Mouse (Mus musculus): ENCODE data around the gene Rabgef1.
A peak's percentile ranks its signal among the peaks of the same experiment; 100 is the strongest.

The Rabgef1 gene

DNA sequence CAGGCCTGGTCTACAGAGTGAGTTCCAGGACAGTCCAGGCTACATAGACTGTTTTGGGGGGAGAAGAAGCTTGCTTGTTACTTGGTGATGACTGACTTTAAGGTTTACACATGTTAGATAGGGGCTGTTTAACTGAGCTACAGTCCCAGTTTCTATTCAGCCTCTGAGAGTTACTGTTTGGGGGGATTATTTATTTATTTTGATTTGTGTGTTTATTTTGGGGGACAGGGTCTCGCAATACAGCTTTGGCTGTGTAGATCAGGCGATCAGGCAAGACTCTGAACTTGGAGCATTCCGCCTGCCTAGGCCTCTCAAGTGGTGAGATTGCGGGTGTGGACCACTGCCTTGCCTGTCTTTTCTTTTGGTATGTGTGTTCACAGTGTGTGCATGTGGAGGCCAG is 1.4 kb downstream of the Rabgef1 start:
- DNase-seq: no peak

DNA sequence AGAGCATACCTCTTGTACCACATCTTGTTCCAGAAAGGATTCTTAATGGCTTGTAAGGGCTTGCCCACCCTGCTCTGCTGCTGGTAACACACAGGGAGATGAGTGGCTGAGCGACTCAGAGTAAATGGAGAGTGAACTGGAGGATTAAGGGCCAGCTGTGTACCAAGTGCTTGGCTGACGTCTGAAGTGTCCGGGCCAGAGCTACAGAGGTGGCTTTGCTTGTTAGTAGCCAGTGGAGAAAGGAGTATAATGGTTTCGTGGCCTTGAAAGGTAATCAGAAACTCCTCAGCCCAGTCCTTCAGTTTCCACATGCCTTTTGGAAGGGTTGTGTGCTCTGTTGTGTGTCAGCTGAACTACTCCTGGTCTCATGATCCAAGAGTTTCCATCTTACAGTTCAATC is 6.3 kb downstream of the Rabgef1 start:
- DNase-seq: peak; percentile 6

DNA sequence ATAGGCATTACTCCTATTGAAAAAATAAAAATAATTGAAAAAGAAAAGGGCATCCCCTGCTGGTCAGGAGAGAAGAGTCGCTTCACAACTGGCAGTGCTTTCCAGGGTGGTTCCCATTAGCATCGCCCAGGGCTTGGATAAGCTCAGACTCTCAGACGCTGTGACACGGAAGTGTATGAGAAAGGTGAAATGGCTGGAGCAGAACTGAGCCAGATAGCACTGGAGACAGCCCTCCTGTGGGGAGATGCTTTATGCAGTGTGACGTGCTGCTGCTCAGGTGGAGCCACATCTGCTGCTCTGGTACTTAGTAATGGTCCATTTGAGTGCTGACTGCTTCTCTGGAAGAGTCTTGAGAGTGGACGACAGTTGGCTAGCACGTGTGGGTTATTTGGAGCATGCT is 8.8 kb downstream of the Rabgef1 start:
- peak; percentile 55 for DNase-seq

GRCm38 (mm10) chr5:130181740-130182540 is 10.3 kb downstream of the Rabgef1 start:
- no peak for DNase-seq

DNA sequence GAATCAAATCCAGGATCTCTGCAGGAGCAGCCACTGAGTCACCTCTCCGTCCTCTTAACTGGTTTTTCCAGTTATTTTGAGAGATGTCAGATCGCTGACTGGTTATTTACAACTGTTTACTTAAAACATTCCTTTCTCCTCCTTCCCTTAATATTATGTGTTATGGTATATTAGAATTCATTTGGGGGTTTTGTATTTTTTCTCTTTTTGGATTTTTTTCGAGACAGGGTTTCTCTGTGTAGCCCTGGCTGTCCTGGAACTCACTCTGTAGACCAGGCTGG is 10.9 kb downstream of the Rabgef1 start:
- no peak for DNase-seq

- DNase-seq: no peak
Measured at GRCm38 (mm10) chr5:130184193-130184856, 12.7 kb downstream of the Rabgef1 start.

- DNase-seq: no peak
Measured at GRCm38 (mm10) chr5:130185312-130185711, 13.7 kb downstream of the Rabgef1 start.

GRCm38 (mm10) chr5:130187383-130187782 is 15.8 kb downstream of the Rabgef1 start:
- DNase-seq: peak; percentile 21

GRCm38 (mm10) chr5:130190909-130191308 is 19.3 kb downstream of the Rabgef1 start:
- no peak for DNase-seq

GRCm38 (mm10) chr5:130191865-130192264 is 20.3 kb downstream of the Rabgef1 start:
- no peak for DNase-seq

GRCm38 (mm10) chr5:130192356-130192944 is 20.9 kb downstream of the Rabgef1 start:
- DNase-seq: no peak

GRCm38 (mm10) chr5:130193760-130194159 is 22.2 kb downstream of the Rabgef1 start:
- DNase-seq: no peak

DNA sequence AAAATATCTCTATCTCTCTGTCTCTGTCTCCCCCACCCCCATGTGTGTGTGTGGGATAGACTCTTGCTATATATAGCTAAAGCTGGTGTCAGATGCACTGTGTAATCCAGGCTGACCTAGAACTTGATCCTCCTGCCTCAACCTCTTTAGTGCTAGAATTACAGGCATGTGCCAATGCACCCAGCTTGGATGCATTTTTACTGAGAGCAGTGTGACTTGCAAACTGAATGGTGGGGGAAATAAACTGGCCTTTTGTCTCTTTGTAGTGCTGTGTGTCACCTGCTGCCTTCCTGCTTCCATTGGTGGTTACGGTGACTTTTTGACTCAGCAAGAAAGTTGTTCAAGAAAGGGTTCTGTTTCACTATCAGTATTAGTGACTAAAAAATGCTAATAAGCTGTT is 24.7 kb downstream of the Rabgef1 start:
- peak; percentile 11 for DNase-seq

- DNase-seq: no peak
Measured at GRCm38 (mm10) chr5:130197454-130197853, 25.9 kb downstream of the Rabgef1 start.

- DNase-seq: no peak
Measured at GRCm38 (mm10) chr5:130197981-130198380, 26.4 kb downstream of the Rabgef1 start.

GRCm38 (mm10) chr5:130200233-130201029 is 28.8 kb downstream of the Rabgef1 start:
- DNase-seq: no peak

DNA sequence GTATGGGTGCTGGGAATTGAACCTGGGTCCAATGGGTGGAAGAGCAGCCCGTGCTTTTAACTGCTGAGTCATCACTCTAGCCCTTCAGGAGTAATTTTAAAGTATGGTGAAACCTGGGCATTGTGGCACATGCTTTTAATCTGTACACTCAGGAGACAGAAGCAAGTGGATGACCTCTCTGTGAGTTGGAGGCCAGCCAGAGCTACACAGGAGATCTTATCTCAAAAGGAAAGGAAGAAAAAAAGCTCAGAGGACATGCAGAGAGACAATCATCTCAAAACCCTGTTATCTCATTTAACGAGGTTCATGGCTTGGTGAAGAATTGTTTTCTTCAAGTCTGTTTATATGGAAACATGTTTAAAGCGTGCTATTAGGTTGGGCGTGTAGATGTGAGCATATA is 32.4 kb downstream of the Rabgef1 start:
- DNase-seq: no peak

DNA sequence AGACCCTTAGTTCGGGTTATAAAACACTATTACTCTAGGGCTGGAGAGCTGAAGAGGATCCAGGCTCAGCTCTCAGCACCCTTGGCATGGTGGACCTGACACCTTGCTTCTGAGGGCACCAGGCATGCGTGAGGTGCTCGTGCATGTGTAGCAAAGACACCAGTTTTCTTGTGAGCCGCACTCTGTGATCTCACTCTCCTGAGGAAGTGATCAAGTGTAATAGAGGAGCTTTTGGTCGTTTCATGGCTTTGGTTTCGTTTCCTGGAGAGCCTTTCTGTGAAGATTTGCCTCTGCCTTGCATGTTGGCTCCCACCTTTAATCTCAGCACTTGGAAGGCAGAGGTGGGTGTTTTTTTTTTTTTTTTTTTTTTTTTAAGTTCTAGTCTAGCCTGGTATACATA is 33.0 kb downstream of the Rabgef1 start:
- DNase-seq: no peak

- no peak for DNase-seq
Measured at GRCm38 (mm10) chr5:130205441-130206023, 33.9 kb downstream of the Rabgef1 start.

- no peak for DNase-seq
Measured at GRCm38 (mm10) chr5:130207299-130207698, 35.7 kb downstream of the Rabgef1 start.

DNA sequence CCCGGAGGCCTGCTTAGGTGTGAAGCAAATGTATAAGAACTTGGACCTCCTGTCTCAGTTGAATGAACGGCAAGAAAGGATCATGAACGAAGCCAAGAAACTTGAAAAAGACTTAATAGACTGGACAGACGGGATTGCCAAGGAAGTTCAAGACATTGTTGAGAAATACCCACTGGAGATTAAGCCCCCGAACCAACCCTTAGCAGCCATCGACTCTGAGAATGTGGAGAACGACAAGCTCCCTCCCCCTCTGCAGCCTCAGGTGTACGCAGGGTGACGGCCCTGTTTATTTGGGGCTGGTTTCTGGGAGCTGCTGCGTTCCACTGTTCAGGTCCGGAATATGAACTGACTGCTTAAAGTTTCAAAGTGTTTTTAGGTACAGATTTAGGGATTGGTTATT is 41.4 kb downstream of the Rabgef1 start:
- DNase-seq: no peak

DNA sequence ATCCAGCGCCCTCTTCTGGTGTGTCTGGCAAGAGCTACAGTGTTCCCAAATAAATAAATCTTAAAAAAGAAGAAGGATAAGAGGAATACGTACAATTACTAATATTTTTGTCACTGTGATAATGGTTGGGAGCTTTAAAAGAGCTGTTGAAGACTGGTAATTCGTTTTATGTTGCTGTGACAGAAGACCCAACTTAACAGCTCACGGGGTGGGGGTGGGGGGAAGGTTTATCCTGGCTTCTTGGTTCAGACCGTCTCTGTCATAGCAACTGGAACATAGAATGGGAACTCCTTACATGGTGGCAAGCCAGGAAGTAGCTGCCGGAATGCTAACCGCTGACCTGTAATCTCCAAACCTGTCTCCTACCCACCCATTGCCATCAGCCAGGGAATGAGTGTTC is 45.2 kb downstream of the Rabgef1 start, which contains the start of gene Tmem248:
TSS of gene Tmem248 (plus strand) at position 301 of the 400 bp plus-strand sequence.
- DNase-seq: no peak

GRCm38 (mm10) chr5:130217406-130217805 is 45.8 kb downstream of the Rabgef1 start:
- no peak for DNase-seq

Data from retina, postnatal 1 day (tissue).